8 mouse cellular contexts compared by ENCODE assay signal in genomic region chr14:20793758-20794531, GRCm38 (mm10). TPM values are rescaled to one million over a fixed set of nuclear protein-coding genes. Genes with fewer than 3 reads are reported as not detected.
DNase-seq lines count a peak whose midpoint lies in the region; ATAC-seq and TF ChIP-seq lines count a peak whose summit lies in the region.

TSS of gene Camk2g (minus strand) at chr14:20794088.

- H3K36me3 ChIP-seq in hindbrain, postnatal 0 days (ENCODE audit: insufficient read depth, low read length) = peaks cover 18% of the 10 kb centered on the region; the same call in 1 of the 2 replicates
- H3K36me3 ChIP-seq in midbrain, embryonic 10.5 days = peaks cover 33% of the 10 kb centered on the region

- intact Hi-C loops in left cerebral cortex, postnatal 36 days (cut with DNase I) = loop anchor here (1.0 to 5.0 kb wide), 3 partner anchors 27 to 62 kb away; partner anchors contain the start of gene Ndst2

- peak within 1 kb of the TSS; percentile 85 for H3K4me3 ChIP-seq in hindbrain, postnatal 0 days (ENCODE audit: low read length)
- H3K4me3 ChIP-seq in midbrain, embryonic 10.5 days = peak within 1 kb of the TSS; percentile 96

- WGBS in hindbrain, postnatal 0 days = 0% methylated on average over 41 of the region's 76 CpGs
- WGBS in midbrain, embryonic 10.5 days = under 1% methylated on average over 46 of the region's 76 CpGs

- H3K9ac ChIP-seq in hindbrain, postnatal 0 days (replicated peaks; ENCODE audit: low read length) = peak within 1 kb of the TSS; percentile 90

- 0 out of 2 replicates have a peak, but pooled peaks have one; percentile 5 for TF ChIP-seq CTCF in hindbrain, postnatal 0 days (IDR thresholded peaks at IDR 0.05; ENCODE audit: low read depth)

- H3K4me2 ChIP-seq in hindbrain, postnatal 0 days (ENCODE audit: low read depth, low read length) = peak within 1 kb of the TSS; percentile 70

- DNase-seq in ZHBTc4 (ENCODE audit: low read depth, low spot score) = peak; percentile 91
- DNase-seq in cerebellum, postnatal 25 days = peak; percentile 82 to 92
- DNase-seq in gastrocnemius, adult 8-10 months (ENCODE audit: low spot score in 2 of 2) = peak; percentile 66 to 78
- DNase-seq in hindbrain, postnatal 0 days (ENCODE audit: low spot score) = peak; percentile 89
- DNase-seq in left cerebral cortex, postnatal 36 days (ENCODE audit: low spot score in 2 of 2) = peak; percentile 75 to 82
- DNase-seq in midbrain, embryonic 10.5 days (ENCODE audit: low spot score) = peak; percentile 85
- DNase-seq in right cerebral cortex, postnatal 36 days (ENCODE audit: low spot score in 2 of 2) = peak; percentile 60 to 69
- DNase-seq in yolk sac, embryonic 10.5 days (ENCODE audit: low spot score) = peak; percentile 91

- no peaks in the 10 kb centered on the region for H3K9me3 ChIP-seq in hindbrain, postnatal 0 days (ENCODE audit: low read length)
- no peaks in the 10 kb centered on the region for H3K9me3 ChIP-seq in midbrain, embryonic 10.5 days (replicated peaks)

- no peaks in the 10 kb centered on the region for H3K27me3 ChIP-seq in hindbrain, postnatal 0 days (ENCODE audit: insufficient read depth, low read length)
- H3K27me3 ChIP-seq in midbrain, embryonic 10.5 days (ENCODE audit: low read depth, poor library complexity, severe bottlenecking) = peaks cover 21% of the 10 kb centered on the region

- ATAC-seq in hindbrain, postnatal 0 days = peak; percentile 92

- H3K4me1 ChIP-seq in hindbrain, postnatal 0 days (ENCODE audit: insufficient read depth, low read length) = peaks cover 8% of the 10 kb centered on the region; the same call in 1 of the 2 replicates
- peaks cover 60% of the 10 kb centered on the region for H3K4me1 ChIP-seq in midbrain, embryonic 10.5 days

- peak within 1 kb of the TSS; percentile 83 for H3K27ac ChIP-seq in hindbrain, postnatal 0 days
- H3K27ac ChIP-seq in midbrain, embryonic 10.5 days (replicated peaks) = peak within 1 kb of the TSS; percentile 95

RNA-seq across cellular contexts. Expression of gene Camk2g, which starts in this region (rescaled TPM):
- 100 to 1,000 TPM; 187 to 196 (median 195) TPM for total RNA-seq in gastrocnemius, adult 8-10 months (2022)
- total RNA-seq in hindbrain, postnatal 0 days (2014; rRNA removed) = 204 and 248 TPM in 2 replicates
- 291 and 299 TPM in 2 replicates for polyA plus RNA-seq in hindbrain, postnatal 0 days (2015; fragmentation: Nextera tagmentation; extraction: Ambion mirVana)
- 100 to 1,000 TPM; 322 to 378 TPM for total RNA-seq in left cerebral cortex, postnatal 36 days (2021)
- polyA plus RNA-seq in midbrain, embryonic 10.5 days (2016; fragmentation: Nextera tagmentation; extraction: Ambion mirVana) = 41.8 and 42.8 TPM in 2 replicates

Comparison
In these comparisons a context has a peak if more than half of its experiments do, and no peak if none do; other contexts are left out.
1. Peak in every context shown above with its lines: DNase-seq, ATAC-seq, H3K4me3 ChIP-seq and H3K27ac ChIP-seq.